Mouse (Mus musculus) forebrain, embryonic 15.5 days (tissue): Measurements from ENCODE around the gene Neb. TPM values are rescaled to one million over a fixed set of nuclear protein-coding genes. Genes with fewer than 3 reads are reported as not detected.

Experiments used
- ATAC-seq: fragments of 200-750 bp; cut with Nextera tagmentation; replicated peaks from 2 replicates; pipeline ENCODE4 v1.8.0; 2017; ENCODE audit warnings: mild to moderate bottlenecking, moderate TSS enrichment, moderate library complexity
- H3K27ac ChIP-seq: fragments of 300-500 bp; sonication (generic); replicated peaks from 2 replicates; pipeline ENCODE4 v1.5.1; 2015; ENCODE audit warnings: mild to moderate bottlenecking, inconsistent platforms
- H3K27me3 ChIP-seq: fragments of 300-500 bp; sonication (generic); 2 replicates; pipeline ENCODE4 v1.6.1; 2015; ENCODE audit warnings: inconsistent platforms
- H3K36me3 ChIP-seq: fragments of 300-500 bp; sonication (generic); 2 replicates; pipeline ENCODE4 v1.6.1; 2015; ENCODE audit warnings: mild to moderate bottlenecking, inconsistent platforms
- H3K4me1 ChIP-seq: fragments of 300-500 bp; sonication (generic); 2 replicates; pipeline ENCODE4 v1.6.1; 2015; ENCODE audit warnings: inconsistent platforms
- H3K4me2 ChIP-seq: fragments of 300-500 bp; sonication (generic); replicated peaks from 2 replicates; pipeline ENCODE4 v1.6.1; 2015; ENCODE audit warnings: mild to moderate bottlenecking, inconsistent platforms
- H3K4me3 ChIP-seq: fragments of 300-500 bp; sonication (generic); 2 replicates; pipeline ENCODE4 v1.5.1; 2015; ENCODE audit warnings: mild to moderate bottlenecking, inconsistent platforms
- H3K9ac ChIP-seq: fragments of 300-500 bp; sonication (generic); replicated peaks from 2 replicates; pipeline ENCODE4 v1.6.1; 2015; ENCODE audit warnings: mild to moderate bottlenecking, inconsistent platforms
- H3K9me3 ChIP-seq: fragments of 300-500 bp; sonication (generic); 2 replicates; pipeline ENCODE4 v1.6.1; 2016; ENCODE audit warnings: inconsistent platforms
- WGBS: fragments of 180-500 bp; shearing (Covaris S2); methylation state at CpG from one replicate; pipeline ENCODE4 v1.1.7; 2015; ENCODE audit warnings: mixed read lengths; 5-methylcytosine and 5-hydroxymethylcytosine counted together
- polyA plus RNA-seq: library from polyadenylated mRNA; unstranded; fragments of >200 nt; fragmentation: Nextera tagmentation; extraction: Ambion mirVana; gene quantifications from 2 replicates; pipeline ENCODE4 v1.2.1, GENCODE M21; 2015

Neb gene
- polyA plus RNA-seq, 1 experiment from 2014 or later: 10.3 TPM

DNA sequence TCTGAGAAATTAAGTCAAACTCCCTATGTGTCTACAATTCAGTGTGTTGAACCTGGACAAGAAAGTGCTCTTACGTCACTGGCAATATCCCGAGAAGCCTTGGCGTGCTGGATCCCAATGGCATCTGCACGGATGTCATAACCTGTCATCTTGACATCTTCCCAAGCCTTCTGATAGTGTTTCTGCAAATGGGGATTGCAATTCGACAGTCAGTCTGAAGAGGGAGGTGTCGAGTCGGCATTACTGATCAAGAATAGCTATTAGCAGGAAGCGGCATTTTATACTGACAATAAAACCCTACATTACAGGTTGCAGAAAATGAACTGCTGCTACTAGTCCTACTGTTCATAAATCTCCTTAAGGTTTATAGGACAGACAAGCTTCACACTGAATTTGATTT is 158.2 kb downstream of the Neb start:
- Histone ChIP-seq H3K36me3 (no peaks in the 10 kb centered on the region), H3K9me3 (no peaks in the 10 kb centered on the region), H3K4me3 (no peak overlapping the region), H3K9ac (no peak overlapping the region), H3K27me3 (no peaks in the 10 kb centered on the region), H3K27ac (no peak overlapping the region), H3K4me1 (no peaks in the 10 kb centered on the region), H3K4me2 (no peak overlapping the region)
- WGBS: 46% methylated on average over 8 of the region's 8 CpGs
- 0 out of 2 replicates have a peak, but pooled peaks have one; percentile 23 for ATAC-seq

DNA sequence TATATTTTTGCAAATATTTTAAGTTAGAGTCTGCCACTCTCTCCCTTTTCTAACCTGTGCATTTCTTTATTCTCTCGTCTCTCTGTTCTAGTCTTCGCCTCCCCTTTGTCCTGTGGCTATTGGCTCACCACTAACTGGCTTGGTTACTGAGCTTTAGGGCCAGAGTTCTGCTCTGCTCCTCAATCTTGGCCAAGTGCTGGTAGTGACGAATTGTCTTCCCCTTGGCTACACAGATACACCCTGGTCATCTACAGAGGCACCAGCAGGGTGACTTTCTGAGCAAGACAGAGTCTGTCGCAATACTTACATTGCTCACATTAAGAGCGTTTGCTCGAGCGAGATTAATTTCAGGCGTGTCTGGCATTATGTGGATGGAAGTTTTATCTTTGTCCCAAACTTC is 162.3 kb downstream of the Neb start:
- H3K4me1 ChIP-seq: peaks cover 4% of the 10 kb centered on the region; the same call in 1 of the 2 replicates

DNA sequence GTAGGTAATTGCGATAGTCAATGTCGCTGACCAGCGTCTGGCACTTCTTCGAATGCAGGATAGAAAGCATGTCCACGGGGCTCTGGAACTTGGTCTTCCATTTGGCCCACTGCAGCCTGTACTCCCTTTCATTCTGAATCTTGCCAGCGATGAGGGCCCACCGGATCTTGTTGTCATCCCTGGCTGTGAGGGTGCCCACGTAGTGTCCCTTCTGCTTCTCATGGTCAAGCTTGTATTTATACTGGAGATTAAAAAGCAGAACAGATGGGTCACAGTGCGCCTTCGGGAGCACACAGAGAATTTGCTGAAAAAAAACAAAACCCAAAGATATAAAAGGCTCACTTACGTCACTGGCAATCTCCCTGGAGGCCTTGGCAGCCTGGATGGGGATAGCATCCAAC is 165.7 kb downstream of the Neb start:
- Histone ChIP-seq H3K4me3 (no peak overlapping the region), H3K36me3 (no peaks in the 10 kb centered on the region), H3K27ac (no peak overlapping the region), H3K27me3 (no peaks in the 10 kb centered on the region), H3K4me2 (no peak overlapping the region), H3K9me3 (no peaks in the 10 kb centered on the region), H3K4me1 (peaks cover 4% of the 10 kb centered on the region; the same call in 1 of the 2 replicates), H3K9ac (no peak overlapping the region)
- 88% methylated on average over 11 of the region's 11 CpGs for WGBS
- no peak for ATAC-seq

More for the DNA sequence above, 162.3 kb downstream of the Neb start:
- H3K4me2 ChIP-seq: no peak overlapping the region
- H3K36me3 ChIP-seq: no peaks in the 10 kb centered on the region
- no peak overlapping the region for H3K27ac ChIP-seq
- no peak for ATAC-seq
- no peak overlapping the region for H3K4me3 ChIP-seq
- H3K27me3 ChIP-seq: no peaks in the 10 kb centered on the region
- 93% methylated on average over 8 of the region's 8 CpGs for WGBS
- no peaks in the 10 kb centered on the region for H3K9me3 ChIP-seq
- no peak overlapping the region for H3K9ac ChIP-seq

DNA sequence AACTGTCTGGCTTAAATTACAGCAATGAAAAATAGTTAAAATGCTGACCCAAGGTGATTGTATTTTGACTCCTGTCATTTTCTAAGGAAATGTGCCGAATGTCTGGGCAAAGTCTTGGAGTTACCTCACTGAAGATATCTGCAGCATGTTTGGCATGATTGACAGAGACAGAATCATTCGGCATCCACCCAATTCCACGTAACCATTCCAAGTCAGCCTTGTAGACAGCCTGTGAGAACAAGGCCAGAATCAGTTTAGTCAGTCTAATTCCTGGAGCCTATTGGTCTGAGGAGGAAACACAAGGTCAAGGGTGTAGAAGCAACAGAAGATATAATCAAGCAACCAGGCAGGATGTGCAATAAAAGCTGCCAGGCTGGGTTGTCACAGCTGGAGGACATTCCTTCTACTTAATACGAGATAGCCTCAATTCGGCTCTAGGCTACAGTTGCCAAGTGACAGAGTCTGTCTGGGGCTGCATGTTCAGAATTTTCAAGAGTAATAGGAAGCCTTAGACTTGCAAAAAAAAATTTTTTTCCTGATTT is 166.8 kb downstream of the Neb start:
- WGBS: 71% methylated on average over 5 of the region's 5 CpGs
- no peak overlapping the region for H3K9ac ChIP-seq
- peaks cover 4% of the 10 kb centered on the region; the same call in 1 of the 2 replicates for H3K4me1 ChIP-seq
- H3K4me3 ChIP-seq: no peak overlapping the region
- no peak overlapping the region for H3K27ac ChIP-seq
- H3K4me2 ChIP-seq: no peak overlapping the region
- H3K9me3 ChIP-seq: no peaks in the 10 kb centered on the region
- ATAC-seq: no peak
- H3K36me3 ChIP-seq: no peaks in the 10 kb centered on the region
- no peaks in the 10 kb centered on the region for H3K27me3 ChIP-seq

DNA sequence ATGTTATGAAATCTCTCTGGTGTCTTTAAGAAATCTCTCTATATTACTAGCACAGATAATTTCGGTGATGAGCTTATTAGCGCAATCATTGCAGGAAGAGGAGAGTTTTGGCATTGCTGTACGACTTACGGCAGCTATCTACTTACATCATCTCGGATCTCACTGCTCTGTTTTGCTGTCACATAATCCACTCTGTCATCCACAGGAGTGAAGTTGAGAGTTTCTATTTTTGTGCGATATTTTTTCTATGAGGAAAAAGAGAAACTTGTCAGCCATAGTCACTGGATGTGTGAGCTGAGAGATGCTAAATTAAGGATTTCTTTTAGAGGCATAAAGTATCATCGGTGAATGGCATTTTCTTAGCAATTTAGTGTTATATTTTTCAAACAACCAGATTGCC is 167.6 kb downstream of the Neb start:
- H3K4me1 ChIP-seq: peaks cover 4% of the 10 kb centered on the region; the same call in 1 of the 2 replicates
- no peak for ATAC-seq
- 89% methylated on average over 7 of the region's 7 CpGs for WGBS
- H3K4me2 ChIP-seq: no peak overlapping the region
- H3K27me3 ChIP-seq: no peaks in the 10 kb centered on the region
- H3K9ac ChIP-seq: no peak overlapping the region
- H3K27ac ChIP-seq: no peak overlapping the region
- no peaks in the 10 kb centered on the region for H3K9me3 ChIP-seq
- no peak overlapping the region for H3K4me3 ChIP-seq
- no peaks in the 10 kb centered on the region for H3K36me3 ChIP-seq

DNA sequence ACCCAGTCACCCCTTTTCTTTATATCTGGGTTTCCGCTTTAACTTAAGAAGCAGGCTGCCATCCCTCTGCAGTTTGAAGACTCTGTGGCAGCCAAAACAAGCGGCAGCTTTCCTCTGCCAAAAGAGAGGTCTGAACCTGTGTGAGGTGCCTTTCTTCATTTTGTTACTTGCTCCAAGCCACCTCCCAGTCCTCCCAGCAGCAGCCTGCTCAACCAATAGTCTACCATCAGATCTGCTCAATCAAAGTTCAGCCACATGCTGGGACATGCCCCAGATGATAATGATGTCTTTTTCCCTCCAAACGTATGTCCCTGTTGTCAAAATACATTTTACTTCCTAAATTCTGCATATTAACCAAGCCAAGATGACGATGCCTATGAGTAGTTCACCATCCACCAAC is 173.3 kb downstream of the Neb start:
- no peaks in the 10 kb centered on the region for H3K36me3 ChIP-seq
- no peaks in the 10 kb centered on the region for H3K27me3 ChIP-seq
- no peak overlapping the region for H3K4me3 ChIP-seq
- no peaks in the 10 kb centered on the region for H3K4me1 ChIP-seq
- ATAC-seq: no peak
- H3K9ac ChIP-seq: no peak overlapping the region
- no peak overlapping the region for H3K27ac ChIP-seq
- H3K9me3 ChIP-seq: no peaks in the 10 kb centered on the region
- WGBS: 78% methylated on average over 4 of the region's 4 CpGs
- no peak overlapping the region for H3K4me2 ChIP-seq

DNA sequence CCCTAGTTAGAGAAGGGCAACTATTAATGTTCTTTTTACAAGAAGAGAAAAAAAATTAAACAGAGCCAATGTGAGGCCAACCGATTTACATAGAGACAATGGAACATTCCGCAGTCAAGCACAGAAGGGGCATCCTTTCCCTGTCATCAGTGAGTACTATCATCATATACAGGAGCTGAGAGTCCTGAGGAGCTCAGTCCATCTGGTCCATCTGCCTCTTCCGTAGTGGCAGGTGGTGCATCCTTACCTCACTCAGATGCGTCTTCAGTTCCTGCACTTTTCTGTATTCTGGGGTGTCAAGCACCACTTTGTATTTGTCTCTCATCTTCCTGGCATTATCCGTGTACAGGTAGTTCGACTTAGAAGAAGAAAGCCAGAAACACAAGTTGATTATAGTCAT is 184.6 kb downstream of the Neb start:
- Histone ChIP-seq H3K4me3 (no peak overlapping the region), H3K27me3 (no peaks in the 10 kb centered on the region), H3K4me2 (no peak overlapping the region), H3K4me1 (no peaks in the 10 kb centered on the region), H3K9me3 (no peaks in the 10 kb centered on the region), H3K9ac (no peak overlapping the region), H3K27ac (no peak overlapping the region), H3K36me3 (no peaks in the 10 kb centered on the region)
- no peak for ATAC-seq
- WGBS: 87% methylated on average over 6 of the region's 6 CpGs

DNA sequence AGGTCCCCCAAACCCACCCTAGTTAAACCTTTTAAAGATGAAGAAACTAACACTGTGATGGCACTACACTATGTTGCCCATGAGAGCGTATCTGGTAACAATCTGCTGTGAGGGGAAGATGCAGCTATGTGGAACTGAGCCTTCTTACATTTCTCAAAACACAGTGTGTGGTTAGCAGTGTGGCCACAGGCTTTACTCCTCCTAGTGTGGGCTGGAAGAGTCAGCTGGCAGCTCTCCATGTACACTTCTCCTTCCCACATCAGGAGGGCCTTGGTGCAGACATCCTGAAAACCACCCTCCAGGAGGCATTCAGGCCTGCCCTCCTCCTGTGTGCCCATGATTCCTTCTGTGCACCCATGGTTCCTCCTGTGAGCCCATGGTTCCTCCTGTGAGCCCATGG is 198.6 kb downstream of the Neb start:
- no peak for ATAC-seq
- no peak overlapping the region for H3K4me3 ChIP-seq
- H3K9ac ChIP-seq: no peak overlapping the region
- no peak overlapping the region for H3K4me2 ChIP-seq
- no peaks in the 10 kb centered on the region for H3K27me3 ChIP-seq
- H3K36me3 ChIP-seq: no peaks in the 10 kb centered on the region
- WGBS: 86% methylated on average over 1 of the region's 1 CpGs
- peaks cover 4% of the 10 kb centered on the region; the same call in 1 of the 2 replicates for H3K4me1 ChIP-seq
- H3K9me3 ChIP-seq: no peaks in the 10 kb centered on the region
- H3K27ac ChIP-seq: no peak overlapping the region

DNA sequence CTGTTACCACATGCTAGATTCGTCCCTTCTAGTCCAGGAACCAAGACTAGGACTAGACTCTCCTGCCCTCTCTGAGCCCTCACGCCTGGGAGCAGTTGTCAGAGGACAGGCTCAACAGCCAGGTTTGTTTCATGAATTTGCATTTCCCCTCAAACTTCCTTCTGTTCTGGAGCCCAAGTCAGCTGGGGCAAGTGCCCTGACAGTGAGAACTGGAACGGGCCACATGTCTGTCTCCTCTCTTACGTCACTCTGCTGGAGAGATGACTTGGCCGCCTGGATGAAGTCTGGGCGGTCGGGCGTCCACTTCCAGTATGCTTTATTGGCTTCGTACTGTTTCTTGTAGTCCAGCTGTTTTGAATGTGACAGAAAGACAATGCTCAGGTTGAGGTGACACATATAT is 200.5 kb downstream of the Neb start:
- Histone ChIP-seq H3K27ac (peak overlapping the region; percentile 79), H3K4me3 (no peak overlapping the region), H3K4me2 (no peak overlapping the region), H3K9me3 (no peaks in the 10 kb centered on the region), H3K9ac (no peak overlapping the region), H3K4me1 (peaks cover 4% of the 10 kb centered on the region; the same call in 1 of the 2 replicates), H3K36me3 (no peaks in the 10 kb centered on the region), H3K27me3 (no peaks in the 10 kb centered on the region)
- no peak for ATAC-seq
- 86% methylated on average over 9 of the region's 9 CpGs for WGBS

DNA sequence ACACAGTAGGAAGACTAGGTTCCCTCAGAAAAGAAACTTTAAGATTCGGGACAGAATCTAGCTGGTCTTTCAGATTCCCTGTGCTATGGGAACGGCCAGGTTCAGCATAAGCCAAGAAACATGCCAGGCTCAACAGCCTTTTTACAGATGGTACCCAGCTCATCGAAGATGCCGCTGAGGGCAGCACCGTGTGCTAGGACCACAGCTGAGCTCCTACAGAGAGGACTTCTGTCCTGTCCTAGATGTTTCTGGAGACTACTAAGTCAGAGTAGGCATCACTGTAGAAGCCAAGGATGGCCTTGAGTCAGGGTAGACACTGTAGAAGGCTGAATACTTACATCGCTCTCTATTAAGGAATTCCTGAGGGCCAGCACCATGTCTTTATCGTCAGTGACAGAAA is 201.1 kb downstream of the Neb start:
- Histone ChIP-seq H3K36me3 (no peaks in the 10 kb centered on the region), H3K4me1 (peaks cover 4% of the 10 kb centered on the region; the same call in 1 of the 2 replicates), H3K9ac (no peak overlapping the region), H3K27me3 (no peaks in the 10 kb centered on the region), H3K27ac (peak overlapping the region; percentile 79), H3K9me3 (no peaks in the 10 kb centered on the region), H3K4me3 (no peak overlapping the region), H3K4me2 (no peak overlapping the region)
- 78% methylated on average over 7 of the region's 7 CpGs for WGBS
- peak; percentile 70 for ATAC-seq

DNA sequence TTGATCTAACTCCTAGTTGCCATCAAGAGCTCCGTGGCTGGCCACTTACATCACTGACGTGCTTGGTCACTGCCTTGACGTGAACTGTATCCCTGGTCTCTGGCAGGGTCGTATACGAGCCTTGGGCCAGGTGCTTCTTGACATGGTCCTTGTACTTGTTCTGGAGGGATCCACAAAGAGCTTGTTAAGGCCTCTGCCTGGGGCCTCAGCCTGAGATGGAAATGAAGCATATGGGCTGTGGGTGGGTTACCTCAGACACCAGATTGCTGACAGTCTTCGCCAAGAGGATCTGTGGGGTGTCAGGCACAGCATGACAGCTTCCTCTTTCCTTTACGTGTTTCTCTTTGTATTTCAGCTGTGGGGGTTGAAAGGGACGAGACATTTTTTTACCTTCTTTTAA is 201.7 kb downstream of the Neb start:
- Histone ChIP-seq H3K27ac (peak overlapping the region; percentile 79), H3K27me3 (no peaks in the 10 kb centered on the region), H3K9ac (no peak overlapping the region), H3K4me3 (no peak overlapping the region), H3K4me1 (peaks cover 4% of the 10 kb centered on the region; the same call in 1 of the 2 replicates), H3K36me3 (no peaks in the 10 kb centered on the region), H3K9me3 (no peaks in the 10 kb centered on the region), H3K4me2 (no peak overlapping the region)
- ATAC-seq: peak; percentile 96
- WGBS: 66% methylated on average over 8 of the region's 8 CpGs

DNA sequence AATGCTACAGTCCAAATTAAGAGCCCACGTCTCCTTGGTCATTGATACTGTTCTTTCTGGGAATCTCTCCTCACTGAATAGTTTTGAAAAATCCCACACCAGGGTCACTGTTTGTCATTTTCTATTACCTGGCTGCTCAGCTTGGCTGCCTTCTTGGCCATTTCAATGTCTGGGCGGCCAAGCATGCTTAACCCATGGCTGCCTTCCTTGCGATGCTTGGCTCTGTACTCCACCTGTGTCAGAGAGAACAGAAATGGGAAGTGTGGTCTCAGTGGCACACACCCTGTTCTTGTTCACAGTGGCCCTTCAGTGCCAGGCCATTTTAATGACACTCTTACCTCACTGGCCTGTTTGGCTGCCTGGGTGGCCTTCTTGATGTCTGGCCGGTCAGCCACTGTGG is 203.3 kb downstream of the Neb start:
- 87% methylated on average over 4 of the region's 4 CpGs for WGBS
- H3K4me3 ChIP-seq: no peak overlapping the region
- H3K36me3 ChIP-seq: no peaks in the 10 kb centered on the region
- H3K4me2 ChIP-seq: no peak overlapping the region
- no peaks in the 10 kb centered on the region for H3K27me3 ChIP-seq
- no peak overlapping the region for H3K9ac ChIP-seq
- peaks cover 4% of the 10 kb centered on the region; the same call in 1 of the 2 replicates for H3K4me1 ChIP-seq
- no peak for ATAC-seq
- H3K27ac ChIP-seq: no peak overlapping the region
- no peaks in the 10 kb centered on the region for H3K9me3 ChIP-seq
